Mouse (Mus musculus) common myeloid progenitor, adult 5-6 weeks (primary cell): ENCODE results near the gene Setd3. TPM values are rescaled to one million over a fixed set of nuclear protein-coding genes. Genes with fewer than 3 reads are reported as not detected.

Experiments
- ATAC-seq: replicated peaks from 2 replicates; pipeline ENCODE4 v1.8.0; 2016; ENCODE audit warnings: low read depth, mild to moderate bottlenecking, moderate TSS enrichment, inconsistent platforms; ENCODE audit not compliant: poor library complexity, severe bottlenecking
- total RNA-seq: library from RNA; stranded (forward); fragments of 200-1000, 187-1606 nt; gene quantifications from 2 replicates; pipeline ENCODE4 v1.2.3, GENCODE M21; 2017

Setd3 gene
- total RNA-seq, 1 experiment from 2014 or later = 81.5 TPM

DNA sequence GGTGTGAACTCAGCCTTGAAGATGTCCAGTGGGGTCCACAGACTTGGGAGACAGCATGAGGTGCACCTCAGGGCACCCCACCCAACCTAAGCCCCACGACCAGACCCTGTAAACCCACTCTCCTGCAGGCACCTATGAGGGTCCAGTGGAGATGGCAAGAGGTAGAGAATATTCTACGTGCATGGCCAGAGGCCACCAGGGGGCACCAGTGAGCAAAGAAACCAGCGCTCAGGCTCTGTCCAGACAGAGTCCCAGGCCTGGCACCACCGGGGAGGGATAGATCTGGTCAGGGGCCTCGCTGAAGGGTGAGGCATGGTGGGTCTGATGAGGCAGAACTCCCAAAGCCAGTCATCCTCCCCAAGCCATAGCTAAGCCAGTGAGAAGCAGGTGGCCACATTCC is 27.5 kb upstream of the Setd3 start:
- peak; percentile 67 for ATAC-seq

DNA sequence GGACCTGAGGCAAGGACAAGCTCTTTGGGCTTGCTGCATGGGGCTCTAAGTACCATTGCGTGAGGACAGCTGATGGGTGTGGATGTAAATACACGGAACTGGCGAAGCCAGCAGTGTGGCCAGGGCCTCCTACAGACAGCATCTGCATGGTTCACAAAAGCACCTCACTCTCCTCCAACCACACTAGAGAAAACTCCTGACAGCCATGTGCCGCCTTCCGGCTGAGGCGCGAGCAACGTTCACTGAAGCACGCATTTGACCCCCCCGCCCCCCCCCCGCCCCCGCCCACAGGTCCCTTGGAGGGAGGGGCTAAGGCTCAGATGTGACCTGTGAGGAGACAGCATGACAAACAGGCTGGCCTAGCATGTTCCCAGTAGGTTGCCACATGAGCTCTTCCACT is 25.9 kb upstream of the Setd3 start:
- ATAC-seq = no peak

DNA sequence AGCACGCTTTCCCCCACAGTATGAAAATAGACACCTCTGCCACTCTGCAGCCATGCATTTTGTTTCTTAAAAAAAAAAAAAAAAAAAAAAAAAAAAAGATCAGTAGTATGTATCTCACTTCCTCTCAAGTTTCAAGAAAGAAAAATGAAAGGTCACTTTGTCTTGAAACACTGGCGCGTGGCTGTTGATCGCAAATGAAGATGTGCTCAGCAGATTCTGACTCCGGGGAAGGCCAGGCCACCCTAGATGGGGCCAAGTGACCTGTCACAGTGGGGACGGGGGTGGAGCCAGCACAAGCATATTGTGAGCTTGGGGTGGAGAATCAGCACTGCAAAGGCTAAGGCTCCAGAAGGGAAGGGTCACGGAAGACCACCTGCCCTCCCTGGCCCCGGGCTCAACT is 24.8 kb upstream of the Setd3 start:
- no peak for ATAC-seq

DNA sequence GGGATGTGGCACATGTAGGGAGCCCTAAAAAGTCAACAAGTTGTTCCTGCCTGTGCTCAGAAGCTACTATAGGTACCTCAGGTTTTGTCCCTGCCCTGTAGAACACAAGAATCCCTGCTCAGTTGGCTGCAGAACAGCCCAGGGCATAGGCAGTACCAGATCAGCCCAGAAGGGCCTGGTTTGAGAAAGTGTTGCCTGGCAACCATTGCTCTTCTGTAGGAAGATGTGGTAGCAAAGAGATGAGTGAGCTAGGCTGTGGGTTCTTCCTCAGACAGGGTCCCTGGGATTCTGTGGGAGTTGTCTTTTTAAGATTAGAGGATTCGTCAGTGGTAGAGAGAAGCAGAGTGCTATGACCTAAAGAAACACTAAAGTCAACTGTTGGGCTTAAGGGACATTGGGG is 21.0 kb upstream of the Setd3 start:
- no peak for ATAC-seq

DNA sequence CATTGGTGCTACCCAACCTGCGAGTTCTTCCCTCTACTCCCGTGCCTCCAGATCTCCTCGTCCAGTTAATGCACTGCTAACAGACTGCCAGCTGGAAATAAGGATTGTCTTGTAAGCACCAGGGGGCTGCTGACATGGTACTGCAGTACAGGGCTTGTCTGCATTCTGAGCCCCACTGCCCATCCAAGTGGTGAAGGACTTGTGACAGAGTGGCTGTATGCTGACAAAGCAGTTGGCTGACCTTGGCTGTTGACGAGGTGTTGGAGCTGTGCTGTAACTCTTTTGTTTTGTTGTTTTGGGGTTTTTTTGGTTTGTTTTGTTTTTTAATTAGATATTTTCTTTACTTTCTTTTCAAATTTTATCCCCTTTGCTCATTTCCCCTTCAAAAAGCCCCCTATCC is 19.3 kb upstream of the Setd3 start:
- ATAC-seq = no peak

DNA sequence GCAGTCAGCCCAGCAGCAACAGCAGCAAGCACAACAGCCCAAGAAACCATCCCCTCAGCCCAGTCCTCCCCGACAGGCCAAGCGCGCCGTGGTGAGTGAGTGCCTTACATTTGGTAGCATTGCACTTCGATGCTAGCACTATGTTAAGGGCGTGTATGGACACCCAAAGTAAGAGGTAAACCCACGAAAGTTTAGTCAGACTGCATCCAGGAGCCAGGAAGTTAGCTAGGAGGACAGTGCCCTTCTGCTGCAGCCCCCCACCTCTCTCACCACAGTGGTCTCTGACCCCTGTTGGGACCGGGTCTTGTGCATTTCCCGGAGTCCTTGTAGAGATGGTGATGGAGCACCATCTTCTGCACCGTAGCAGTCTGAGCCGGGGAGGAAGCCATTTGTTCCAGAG is 16.6 kb upstream of the Setd3 start:
- no peak for ATAC-seq

DNA sequence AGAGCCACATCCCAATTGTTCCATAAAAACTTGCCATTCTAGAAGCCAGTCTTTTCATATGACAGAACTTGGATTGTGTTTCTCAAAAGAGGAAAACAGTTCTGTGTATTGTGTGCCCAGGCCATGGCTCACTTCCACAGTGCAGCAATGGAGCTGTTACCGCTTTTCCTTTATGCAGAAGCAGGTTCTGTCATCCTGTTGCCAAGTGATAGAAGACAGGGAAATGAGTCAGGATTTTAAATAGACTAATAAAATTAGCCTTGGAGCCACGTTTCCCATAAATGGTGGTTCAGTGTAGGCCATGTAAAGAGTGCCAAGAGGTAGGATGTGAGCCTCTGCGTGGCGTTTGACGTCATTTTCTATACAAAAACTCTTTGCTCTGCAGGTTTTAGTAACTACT is 14.8 kb upstream of the Setd3 start:
- ATAC-seq = no peak

DNA sequence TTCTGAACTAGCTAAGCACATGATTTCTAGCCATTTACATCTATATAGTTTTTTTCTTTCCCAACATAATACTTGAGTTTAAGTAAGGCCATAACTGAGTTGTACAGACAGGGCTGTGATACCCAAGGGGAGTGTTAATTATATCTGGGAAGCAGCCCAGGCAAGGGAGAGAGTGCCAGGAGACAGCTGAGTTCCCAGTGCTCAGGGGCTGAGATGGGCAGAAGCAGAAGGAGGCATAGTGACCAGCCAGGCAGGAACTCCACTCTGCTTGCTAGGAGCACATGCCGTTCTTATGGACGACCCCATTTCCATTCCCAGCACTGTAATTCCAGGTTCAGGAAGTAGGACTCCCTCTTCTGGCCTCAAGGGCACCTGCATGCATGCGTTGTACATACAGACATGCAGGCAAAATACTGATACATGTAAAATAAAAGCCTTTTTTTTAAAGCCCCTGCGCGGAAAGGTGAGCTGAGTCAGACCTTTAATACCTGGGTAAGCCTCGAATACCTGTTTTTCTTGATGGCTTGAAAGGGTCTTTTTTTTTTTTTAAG is 8.5 kb upstream of the Setd3 start:
- ATAC-seq = no peak

DNA sequence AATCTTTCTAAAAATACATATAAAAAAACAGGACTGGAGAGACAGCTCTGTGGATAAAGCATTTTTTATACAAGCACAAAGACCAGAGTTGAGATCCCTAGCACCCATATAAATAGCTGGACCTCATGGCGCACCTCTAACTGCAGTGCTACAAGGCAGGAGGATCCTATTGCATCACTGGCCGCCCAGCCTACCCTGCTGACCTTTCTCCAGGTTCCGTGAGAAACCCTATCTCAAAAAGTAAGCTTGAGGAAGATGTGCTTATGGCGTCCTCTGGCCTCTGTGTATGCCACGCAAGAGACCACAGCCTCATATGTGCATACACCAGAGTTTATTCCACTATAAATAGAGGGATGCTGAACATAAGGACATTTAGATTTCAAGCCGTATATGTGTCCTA is 2.6 kb upstream of the Setd3 start:
- no peak for ATAC-seq

DNA sequence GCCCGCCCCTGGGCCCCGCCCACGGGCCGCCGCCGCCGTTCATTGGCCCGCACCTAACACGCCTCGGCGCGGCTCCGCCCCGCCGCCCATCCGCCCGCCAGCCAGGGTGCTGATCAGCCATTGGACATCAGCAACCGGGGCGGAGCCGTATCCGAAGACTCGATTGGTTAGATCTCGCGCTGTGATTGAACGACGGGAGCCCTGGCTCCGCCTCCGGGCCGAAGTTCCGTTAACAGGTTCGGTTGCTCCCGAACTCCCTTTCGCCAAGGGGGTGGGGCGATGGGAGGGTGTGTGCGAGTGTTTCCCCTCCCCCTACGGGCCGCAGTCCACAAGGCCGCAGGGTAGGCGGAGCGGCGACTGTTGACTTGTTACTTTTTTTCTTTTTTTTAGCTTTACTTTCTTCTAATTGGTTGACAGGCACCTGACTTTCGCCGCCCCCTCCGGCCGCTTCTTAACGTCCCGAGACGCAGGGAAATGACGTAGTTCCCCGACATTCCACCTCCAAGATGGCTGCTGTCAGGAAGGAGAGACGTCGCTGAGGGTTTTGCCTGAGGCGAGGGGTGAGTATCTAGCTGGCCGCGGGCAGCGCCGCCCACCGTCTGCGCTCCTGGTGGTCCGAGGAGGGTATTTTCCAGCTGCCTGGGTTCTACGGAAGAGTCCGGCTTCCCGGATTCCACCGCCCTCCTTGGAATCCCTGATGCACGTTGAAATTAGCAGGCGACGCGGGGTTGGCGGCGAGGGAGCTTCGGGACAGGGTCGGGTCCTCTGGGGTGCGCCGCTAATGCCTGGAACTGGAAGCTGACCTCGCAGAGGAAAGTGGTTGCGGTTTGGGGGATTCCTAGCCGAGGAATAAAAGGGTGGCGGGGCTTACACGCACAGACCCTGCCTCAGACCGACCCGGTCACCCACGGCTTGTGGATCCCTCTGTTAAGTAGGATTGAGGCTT is 480 bp upstream of the Setd3 start, which contains the start of gene Ccnk:
Ccnk (plus strand) TSS at position 259 of the 946 bp plus-strand sequence.
- peak; percentile 85 for ATAC-seq

DNA sequence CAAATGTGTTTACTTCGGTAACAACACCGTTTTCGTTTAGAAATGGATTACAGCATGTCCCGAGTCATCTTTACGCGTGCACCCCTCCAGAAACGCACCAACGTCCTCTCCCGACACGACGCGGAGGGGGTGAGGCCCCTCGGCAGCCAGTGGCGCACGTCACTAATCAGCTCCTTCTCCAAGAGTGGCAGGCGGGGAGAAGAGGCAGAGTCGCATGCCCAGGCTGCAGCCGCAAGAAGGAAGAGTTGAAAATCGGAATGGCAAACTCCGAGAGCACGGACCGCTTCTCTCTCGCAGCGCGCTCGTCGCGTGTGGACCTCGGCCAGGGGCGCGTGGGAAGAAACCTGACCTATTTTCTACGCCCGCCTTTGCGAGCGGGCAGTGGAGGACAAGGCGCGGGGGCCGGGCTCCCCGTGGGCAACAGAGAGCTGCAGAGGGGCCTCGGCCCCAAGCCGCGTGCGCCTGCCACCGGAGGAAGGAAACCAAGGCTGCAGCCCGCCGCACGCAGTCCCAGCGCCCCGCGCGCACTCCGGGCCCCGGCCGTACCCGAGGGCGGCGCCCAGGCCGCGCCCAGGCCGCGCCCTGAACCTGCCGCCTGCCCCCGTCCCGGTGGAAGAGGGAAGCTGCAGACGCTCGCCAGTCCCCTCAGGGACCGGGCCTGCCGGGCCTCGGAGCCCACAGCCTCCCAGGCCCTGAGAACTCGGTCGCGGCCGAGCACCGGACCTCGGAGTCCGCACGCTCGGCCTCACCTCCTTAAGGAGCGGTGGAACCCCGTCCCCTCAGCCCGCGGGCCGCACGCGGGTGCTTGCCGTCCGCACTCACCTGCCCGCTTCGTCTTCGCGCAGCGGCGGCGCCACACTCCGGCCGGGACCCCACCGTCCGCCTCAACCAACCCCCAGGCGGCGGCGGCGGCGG is 526 bp downstream of the Setd3 start:
- ATAC-seq = peak; percentile 36

DNA sequence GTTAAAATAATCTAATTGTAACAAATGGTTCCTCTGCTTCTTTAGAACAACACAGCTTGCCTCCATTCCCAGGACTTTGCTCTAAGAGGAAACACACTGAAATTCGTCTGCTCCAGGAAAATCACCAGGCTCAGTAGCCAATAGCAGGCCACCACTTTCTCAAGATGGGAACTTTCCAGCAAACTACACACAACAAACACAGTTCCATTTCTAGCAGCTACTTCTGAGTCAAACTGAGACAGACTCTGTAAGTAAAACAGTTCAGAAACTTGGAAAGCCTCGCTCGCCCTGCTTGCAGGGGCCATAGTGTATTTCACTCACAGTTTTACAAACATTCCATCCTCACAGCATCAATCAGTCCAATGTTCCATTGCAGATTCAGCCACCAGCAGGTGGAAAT is 2.7 kb downstream of the Setd3 start:
- ATAC-seq = no peak

DNA sequence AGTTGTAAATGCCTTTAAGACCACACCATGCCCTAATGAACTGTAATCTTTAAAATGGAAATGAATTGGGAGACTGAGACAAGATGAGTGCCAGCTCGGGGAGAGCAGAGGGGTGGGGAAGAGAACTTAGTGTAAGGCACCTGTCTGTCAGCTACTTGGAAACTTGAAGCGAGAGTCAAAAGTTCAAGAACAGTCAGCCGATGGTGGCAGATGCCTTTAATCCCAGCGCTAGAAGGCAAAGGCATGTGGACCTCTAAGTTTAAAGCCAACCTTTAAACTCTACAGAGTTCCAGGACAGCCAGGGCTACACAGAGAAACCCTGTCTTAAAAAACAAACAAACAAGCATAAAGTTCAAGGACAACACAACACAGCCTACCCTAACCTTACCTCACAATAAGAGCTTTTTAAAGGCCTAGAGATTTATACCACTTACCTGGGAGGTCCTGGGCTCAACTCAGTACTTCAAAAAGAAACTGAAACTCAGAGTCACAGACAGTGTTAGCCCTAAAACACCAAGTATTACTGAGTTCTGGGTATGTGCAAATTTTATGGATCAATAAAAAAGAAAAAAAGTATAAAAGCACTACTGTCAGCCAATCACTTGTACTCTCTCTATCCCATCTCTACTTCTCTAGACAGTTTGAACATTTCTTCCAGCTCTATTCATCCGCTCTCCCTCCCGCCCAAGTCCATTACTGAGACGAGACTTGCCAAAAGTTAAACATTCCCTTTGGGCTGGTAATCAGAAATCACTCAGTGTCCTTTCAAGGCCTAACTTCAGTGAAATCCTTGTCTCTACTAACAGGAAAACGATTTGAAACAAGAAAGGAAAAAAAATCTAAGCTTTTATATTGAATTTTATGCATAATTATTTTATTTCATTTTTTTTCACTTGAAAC is 4.3 kb downstream of the Setd3 start:
- ATAC-seq = no peak

DNA sequence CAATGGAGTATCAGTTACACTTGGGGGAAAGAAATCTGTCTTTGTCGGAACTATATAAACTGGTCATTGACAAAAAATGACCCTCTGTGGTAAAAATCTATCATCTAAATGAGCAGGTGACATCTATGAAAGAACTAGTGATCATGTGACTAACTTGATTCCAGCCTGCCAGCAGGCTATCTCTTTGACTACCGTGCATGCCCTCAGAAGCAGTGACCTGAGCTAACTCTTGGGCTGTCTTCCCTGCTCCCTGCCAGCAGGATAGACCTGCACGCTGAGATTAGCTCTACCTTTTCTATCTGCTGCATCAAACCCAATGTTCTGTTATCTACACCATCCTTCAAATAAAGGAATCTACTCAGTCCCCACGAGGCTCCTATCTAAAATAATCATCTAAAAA is 6.5 kb downstream of the Setd3 start:
- ATAC-seq = no peak

DNA sequence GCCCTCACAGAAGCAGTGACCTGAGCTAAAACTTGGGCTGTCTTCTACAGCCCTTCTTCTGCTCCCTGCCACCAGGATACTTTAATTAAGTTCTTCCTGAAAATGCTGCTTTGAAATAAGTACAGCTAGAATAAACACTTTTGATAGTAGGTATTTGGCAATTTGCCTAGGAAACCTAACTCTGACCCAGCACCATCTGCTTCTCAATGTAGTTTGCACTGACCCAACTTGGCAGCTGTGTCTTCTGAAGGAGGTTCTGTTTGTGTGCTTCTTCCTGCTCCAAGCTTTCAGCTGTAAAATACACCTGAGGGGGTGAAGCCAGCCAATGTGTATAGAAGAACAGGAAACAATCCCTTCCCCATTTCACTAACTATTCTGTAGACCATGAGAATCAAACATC is 7.8 kb downstream of the Setd3 start:
- no peak for ATAC-seq

DNA sequence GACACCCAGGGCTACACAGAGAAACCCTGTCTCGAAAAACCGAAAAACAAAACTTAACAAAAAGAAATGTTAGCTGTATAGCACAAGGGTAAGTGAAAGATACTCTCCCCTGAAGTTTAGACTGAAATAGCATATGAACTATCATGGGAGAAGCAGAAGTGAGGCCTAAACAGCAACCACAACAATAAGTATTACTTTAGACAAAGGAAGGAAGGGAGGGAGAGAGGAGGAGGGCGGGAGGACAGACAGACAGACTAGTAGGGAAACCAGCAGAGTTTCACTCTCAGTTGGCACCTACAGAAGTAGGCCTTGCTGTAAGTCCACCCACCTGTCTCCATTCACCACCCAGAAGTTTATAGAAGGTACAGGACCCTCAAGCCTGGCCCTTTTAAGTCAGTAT is 8.6 kb downstream of the Setd3 start:
- ATAC-seq = peak; percentile 84

DNA sequence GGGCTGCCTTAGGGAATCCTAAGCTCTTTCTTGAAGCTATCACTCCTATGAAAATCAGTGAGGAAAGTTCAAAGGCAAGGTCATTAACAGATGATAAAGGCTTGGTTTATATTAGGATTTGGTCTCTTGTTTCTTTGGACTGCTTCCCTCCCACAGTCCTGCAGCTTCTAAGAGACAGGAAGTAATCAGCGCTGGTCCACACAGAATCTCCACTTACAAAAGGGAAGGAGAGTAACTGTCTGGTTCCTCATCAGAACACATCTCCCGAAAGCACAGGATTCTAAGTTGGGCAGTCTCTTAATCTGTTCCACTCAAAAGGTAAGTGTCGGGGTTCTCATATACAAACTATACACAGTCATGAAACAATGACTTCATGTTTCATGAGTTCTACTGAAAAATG is 10.2 kb downstream of the Setd3 start:
- peak; percentile 61 for ATAC-seq

DNA sequence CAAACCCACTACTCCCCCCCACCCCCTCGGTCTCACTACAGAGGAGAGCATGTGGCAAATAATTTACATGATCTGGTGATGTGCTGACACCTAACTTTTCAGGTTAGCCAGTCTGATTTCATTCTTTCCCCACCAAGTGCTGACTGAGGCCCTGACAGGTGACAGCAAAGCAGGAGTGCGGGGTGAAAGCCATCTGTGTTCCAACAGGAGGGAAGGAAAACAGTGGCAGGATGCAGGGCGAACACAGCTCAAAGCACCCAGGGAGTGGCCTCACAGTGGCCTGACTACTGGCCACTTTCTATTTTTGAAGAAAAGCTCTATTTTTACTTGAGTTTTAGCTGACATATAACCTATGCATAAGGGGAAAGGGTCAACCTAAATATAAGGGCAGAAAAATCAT is 15.4 kb downstream of the Setd3 start:
- ATAC-seq = no peak

DNA sequence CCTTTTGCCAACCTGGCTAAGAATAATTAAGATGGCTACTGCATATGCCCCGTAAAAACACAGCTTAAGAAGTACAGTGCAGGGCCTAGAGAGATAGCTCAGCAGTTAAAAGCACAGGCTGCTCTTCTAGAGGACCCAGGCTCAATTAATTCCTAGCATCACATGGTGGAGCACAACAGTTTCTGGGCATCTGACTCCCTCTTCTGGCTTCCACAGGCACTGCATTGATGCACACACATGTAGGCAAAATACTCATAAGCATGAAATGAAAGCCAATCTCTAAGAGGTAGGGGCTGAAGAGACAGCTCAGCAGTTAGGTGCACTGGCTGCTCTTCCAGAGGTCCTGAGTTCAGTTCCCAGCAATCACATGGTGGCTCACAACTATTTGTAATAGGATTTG is 17.1 kb downstream of the Setd3 start:
- ATAC-seq = peak; percentile 76

DNA sequence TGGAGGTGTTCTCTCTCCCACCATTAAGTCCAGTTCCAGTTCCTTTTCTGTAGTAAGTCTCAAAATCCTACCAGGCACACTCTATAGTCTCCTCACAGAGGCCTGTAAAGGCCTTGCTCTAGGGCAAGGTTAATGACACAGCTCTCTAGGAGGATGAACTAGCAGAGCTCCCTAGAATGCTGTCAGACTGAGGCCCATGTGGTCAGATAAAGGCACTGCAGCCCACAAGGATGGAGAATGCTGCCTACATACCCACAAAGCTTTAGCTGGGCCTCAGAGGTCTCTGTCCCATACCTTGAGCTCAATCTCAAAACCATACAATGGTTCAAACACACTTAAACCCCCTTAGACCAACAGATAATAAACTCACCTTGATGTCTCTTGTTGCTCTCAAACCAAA is 19.3 kb downstream of the Setd3 start:
- 0 out of 2 replicates have a peak, but pooled peaks have one; percentile 60 for ATAC-seq
